Mouse (Mus musculus) forebrain, embryonic 13.5 days (tissue): ENCODE measurements around the gene Kcnq5. TPM values are rescaled to one million over a fixed set of nuclear protein-coding genes. Genes with fewer than 3 reads are reported as not detected.

Source experiments
- ATAC-seq: fragments of 200-750 bp; cut with Nextera tagmentation; 2 replicates; pipeline ENCODE4 v1.8.0; 2017
- H3K27ac ChIP-seq: fragments of 300-500 bp; sonication (generic); 2 replicates; pipeline ENCODE4 v1.5.1; 2015; ENCODE audit warnings: inconsistent platforms, mild to moderate bottlenecking, moderate library complexity
- H3K27me3 ChIP-seq: fragments of 300-500 bp; sonication (generic); 2 replicates; pipeline ENCODE4 v1.6.1; 2015; ENCODE audit warnings: mild to moderate bottlenecking, inconsistent platforms
- H3K36me3 ChIP-seq: fragments of 300-500 bp; sonication (generic); 2 replicates; pipeline ENCODE4 v1.6.1; 2015; ENCODE audit warnings: mild to moderate bottlenecking, inconsistent platforms; ENCODE audit not compliant: poor library complexity, severe bottlenecking
- H3K4me1 ChIP-seq: fragments of 300-500 bp; sonication (generic); 2 replicates; pipeline ENCODE4 v1.6.1; 2015; ENCODE audit warnings: inconsistent platforms
- H3K4me2 ChIP-seq: fragments of 300-500 bp; sonication (generic); 2 replicates; pipeline ENCODE4 v1.6.1; 2015; ENCODE audit warnings: inconsistent platforms, mild to moderate bottlenecking, moderate library complexity
- H3K4me3 ChIP-seq: fragments of 300-500 bp; sonication (generic); 2 replicates; pipeline ENCODE4 v1.5.1; 2015; ENCODE audit warnings: mild to moderate bottlenecking, inconsistent platforms
- H3K9ac ChIP-seq: fragments of 300-500 bp; sonication (generic); 2 replicates; pipeline ENCODE4 v1.6.1; 2015; ENCODE audit warnings: mild to moderate bottlenecking, inconsistent platforms
- H3K9me3 ChIP-seq: fragments of 300-500 bp; sonication (generic); replicated peaks from 2 replicates; pipeline ENCODE4 v1.6.1; 2016; ENCODE audit warnings: inconsistent platforms
- WGBS: fragments of 180-500 bp; shearing (Covaris S2); methylation state at CpG from one replicate; pipeline ENCODE4 v1.1.7; 2015; 5-methylcytosine and 5-hydroxymethylcytosine counted together
- polyA plus RNA-seq: library from polyadenylated mRNA; unstranded; fragments of >200 nt; fragmentation: Nextera tagmentation; extraction: Ambion mirVana; gene quantifications from 2 replicates; pipeline ENCODE4 v1.2.1, GENCODE M21; 2015

Kcnq5 gene
- polyA plus RNA-seq, 1 experiment from 2014 or later: 0.72 TPM

- Histone ChIP-seq H3K36me3 (no peaks in the 10 kb centered on the region), H3K4me3 (no peak overlapping the region), H3K27me3 (no peaks in the 10 kb centered on the region), H3K9me3 (no peaks in the 10 kb centered on the region), H3K9ac (no peak overlapping the region), H3K4me1 (no peaks in the 10 kb centered on the region), H3K4me2 (no peak overlapping the region), H3K27ac (no peak overlapping the region)
- no peak for ATAC-seq
- WGBS: 94% methylated on average over 8 of the region's 8 CpGs
Observed at GRCm38 (mm10) chr1:21521475-21521874, 440.3 kb downstream of the Kcnq5 start.

GRCm38 (mm10) chr1:21520116-21520645, 441.6 kb downstream of the Kcnq5 start:
- Histone ChIP-seq H3K4me1 (no peaks in the 10 kb centered on the region), H3K27ac (no peak overlapping the region), H3K27me3 (no peaks in the 10 kb centered on the region), H3K36me3 (no peaks in the 10 kb centered on the region), H3K9ac (no peak overlapping the region), H3K4me2 (no peak overlapping the region), H3K4me3 (no peak overlapping the region), H3K9me3 (no peaks in the 10 kb centered on the region)
- 91% methylated on average over 10 of the region's 10 CpGs for WGBS
- no peak for ATAC-seq

GRCm38 (mm10) chr1:21506665-21507064, 455.1 kb downstream of the Kcnq5 start:
- Histone ChIP-seq H3K9ac (no peak overlapping the region), H3K4me1 (no peaks in the 10 kb centered on the region), H3K9me3 (no peaks in the 10 kb centered on the region), H3K4me3 (no peak overlapping the region), H3K36me3 (no peaks in the 10 kb centered on the region), H3K27ac (no peak overlapping the region), H3K4me2 (no peak overlapping the region), H3K27me3 (no peaks in the 10 kb centered on the region)
- ATAC-seq: no peak
- WGBS: 85% methylated on average over 7 of the region's 7 CpGs

GRCm38 (mm10) chr1:21499815-21500534, 461.8 kb downstream of the Kcnq5 start:
- H3K27me3 ChIP-seq: no peaks in the 10 kb centered on the region
- H3K9ac ChIP-seq: no peak overlapping the region
- WGBS: 43% methylated on average over 10 of the region's 10 CpGs
- no peaks in the 10 kb centered on the region for H3K9me3 ChIP-seq
- H3K4me2 ChIP-seq: no peak overlapping the region
- no peaks in the 10 kb centered on the region for H3K4me1 ChIP-seq
- ATAC-seq: no peak
- H3K4me3 ChIP-seq: no peak overlapping the region
- no peak overlapping the region for H3K27ac ChIP-seq
- H3K36me3 ChIP-seq: no peaks in the 10 kb centered on the region

- no peaks in the 10 kb centered on the region for H3K27me3 ChIP-seq
- ATAC-seq: no peak
- H3K9me3 ChIP-seq: no peaks in the 10 kb centered on the region
- H3K4me1 ChIP-seq: no peaks in the 10 kb centered on the region
- H3K27ac ChIP-seq: no peak overlapping the region
- no peak overlapping the region for H3K4me3 ChIP-seq
- no peaks in the 10 kb centered on the region for H3K36me3 ChIP-seq
- no peak overlapping the region for H3K9ac ChIP-seq
- H3K4me2 ChIP-seq: no peak overlapping the region
- WGBS: 91% methylated on average over 3 of the region's 3 CpGs
Observed at GRCm38 (mm10) chr1:21496307-21496706, 465.4 kb downstream of the Kcnq5 start.

- Histone ChIP-seq H3K9ac (no peak overlapping the region), H3K27me3 (no peaks in the 10 kb centered on the region), H3K9me3 (no peaks in the 10 kb centered on the region), H3K4me3 (no peak overlapping the region), H3K36me3 (no peaks in the 10 kb centered on the region), H3K27ac (no peak overlapping the region), H3K4me2 (no peak overlapping the region), H3K4me1 (no peaks in the 10 kb centered on the region)
- no peak for ATAC-seq
- 92% methylated on average over 3 of the region's 3 CpGs for WGBS
Observed at GRCm38 (mm10) chr1:21488645-21489044, 473.1 kb downstream of the Kcnq5 start.

- H3K4me1 ChIP-seq: no peaks in the 10 kb centered on the region
- ATAC-seq: no peak
- H3K4me3 ChIP-seq: no peak overlapping the region
- no peaks in the 10 kb centered on the region for H3K36me3 ChIP-seq
- no peaks in the 10 kb centered on the region for H3K27me3 ChIP-seq
- no peak overlapping the region for H3K4me2 ChIP-seq
- no peak overlapping the region for H3K27ac ChIP-seq
- 83% methylated on average over 5 of the region's 5 CpGs for WGBS
- no peaks in the 10 kb centered on the region for H3K9me3 ChIP-seq
- no peak overlapping the region for H3K9ac ChIP-seq
Observed at GRCm38 (mm10) chr1:21486266-21486665, 475.5 kb downstream of the Kcnq5 start.

GRCm38 (mm10) chr1:21469311-21469710, 492.4 kb downstream of the Kcnq5 start:
- no peaks in the 10 kb centered on the region for H3K27me3 ChIP-seq
- H3K27ac ChIP-seq: no peak overlapping the region
- 85% methylated on average over 6 of the region's 6 CpGs for whole genome bisulfite sequencing
- no peaks in the 10 kb centered on the region for H3K9me3 ChIP-seq
- H3K36me3 ChIP-seq: no peaks in the 10 kb centered on the region
- no peak overlapping the region for H3K4me3 ChIP-seq
- H3K4me2 ChIP-seq: no peak overlapping the region
- no peak overlapping the region for H3K9ac ChIP-seq
- H3K4me1 ChIP-seq: no peaks in the 10 kb centered on the region
- no peak for ATAC-seq

GRCm38 (mm10) chr1:21466431-21466830, 495.3 kb downstream of the Kcnq5 start:
- Histone ChIP-seq H3K9ac (no peak overlapping the region), H3K9me3 (no peaks in the 10 kb centered on the region), H3K36me3 (no peaks in the 10 kb centered on the region), H3K4me2 (no peak overlapping the region), H3K27ac (no peak overlapping the region), H3K4me1 (no peaks in the 10 kb centered on the region), H3K27me3 (no peaks in the 10 kb centered on the region), H3K4me3 (no peak overlapping the region)
- ATAC-seq: no peak
- WGBS: 95% methylated on average over 4 of the region's 4 CpGs

GRCm38 (mm10) chr1:21460941-21461689, 500.6 kb downstream of the Kcnq5 start:
- Histone ChIP-seq H3K4me3 (no peak overlapping the region), H3K36me3 (no peaks in the 10 kb centered on the region), H3K9ac (no peak overlapping the region), H3K27me3 (no peaks in the 10 kb centered on the region), H3K27ac (no peak overlapping the region), H3K9me3 (no peaks in the 10 kb centered on the region), H3K4me2 (peak overlapping the region; percentile 37; the same call in 1 of the 2 replicates), H3K4me1 (no peaks in the 10 kb centered on the region)
- ATAC-seq: peak; percentile 93
- WGBS: 51% methylated on average over 18 of the region's 18 CpGs

GRCm38 (mm10) chr1:21458581-21458980, 503.2 kb downstream of the Kcnq5 start:
- no peak overlapping the region for H3K4me3 ChIP-seq
- H3K27ac ChIP-seq: no peak overlapping the region
- no peak for ATAC-seq
- H3K4me1 ChIP-seq: no peaks in the 10 kb centered on the region
- WGBS: 80% methylated on average over 8 of the region's 8 CpGs
- no peak overlapping the region for H3K9ac ChIP-seq
- no peaks in the 10 kb centered on the region for H3K36me3 ChIP-seq
- H3K4me2 ChIP-seq: no peak overlapping the region
- H3K27me3 ChIP-seq: no peaks in the 10 kb centered on the region
- no peaks in the 10 kb centered on the region for H3K9me3 ChIP-seq

- H3K9me3 ChIP-seq: no peaks in the 10 kb centered on the region
- 90% methylated on average over 5 of the region's 5 CpGs for WGBS
- no peak overlapping the region for H3K9ac ChIP-seq
- ATAC-seq: no peak
- no peak overlapping the region for H3K27ac ChIP-seq
- H3K4me2 ChIP-seq: no peak overlapping the region
- H3K4me3 ChIP-seq: no peak overlapping the region
- H3K36me3 ChIP-seq: no peaks in the 10 kb centered on the region
- no peaks in the 10 kb centered on the region for H3K4me1 ChIP-seq
- H3K27me3 ChIP-seq: no peaks in the 10 kb centered on the region
Observed at GRCm38 (mm10) chr1:21455971-21456370, 505.8 kb downstream of the Kcnq5 start.
